Mouse (Mus musculus) ES-Bruce4 (cell line): Measurements from ENCODE around the gene Srsf11.

Source experiments
- CTCF ChIP-seq: IDR thresholded peaks from one replicate; pipeline ENCODE4 v1.8.1; 2011; ENCODE audit warnings: low read depth, low read length
- EP300 ChIP-seq: IDR thresholded peaks from 2 replicates; pipeline ENCODE4 v1.6.1; 2011; ENCODE audit warnings: low read depth, low read length; ENCODE audit not compliant: insufficient read depth
- POLR2A ChIP-seq: IDR thresholded peaks from one replicate; pipeline ENCODE4 v1.8.1; 2011; ENCODE audit warnings: low read length; ENCODE audit not compliant: insufficient read depth

GRCm38 (mm10) chr3:158077380-158077772, 40.9 kb upstream of the Srsf11 start:
- no peak for TF ChIP-seq CTCF
- TF ChIP-seq POLR2A: no peak
- TF ChIP-seq EP300: no peak
